Mouse (Mus musculus): ENCODE results near the gene Fahd2a. TPM values are rescaled to one million over a fixed set of nuclear protein-coding genes. Genes with fewer than 3 reads are reported as not detected.

Gene Fahd2a
- polyA plus RNA-seq (2015; fragmentation: Nextera tagmentation; extraction: Ambion mirVana): 14.7 and 16.9 TPM in 2 replicates

DNA sequence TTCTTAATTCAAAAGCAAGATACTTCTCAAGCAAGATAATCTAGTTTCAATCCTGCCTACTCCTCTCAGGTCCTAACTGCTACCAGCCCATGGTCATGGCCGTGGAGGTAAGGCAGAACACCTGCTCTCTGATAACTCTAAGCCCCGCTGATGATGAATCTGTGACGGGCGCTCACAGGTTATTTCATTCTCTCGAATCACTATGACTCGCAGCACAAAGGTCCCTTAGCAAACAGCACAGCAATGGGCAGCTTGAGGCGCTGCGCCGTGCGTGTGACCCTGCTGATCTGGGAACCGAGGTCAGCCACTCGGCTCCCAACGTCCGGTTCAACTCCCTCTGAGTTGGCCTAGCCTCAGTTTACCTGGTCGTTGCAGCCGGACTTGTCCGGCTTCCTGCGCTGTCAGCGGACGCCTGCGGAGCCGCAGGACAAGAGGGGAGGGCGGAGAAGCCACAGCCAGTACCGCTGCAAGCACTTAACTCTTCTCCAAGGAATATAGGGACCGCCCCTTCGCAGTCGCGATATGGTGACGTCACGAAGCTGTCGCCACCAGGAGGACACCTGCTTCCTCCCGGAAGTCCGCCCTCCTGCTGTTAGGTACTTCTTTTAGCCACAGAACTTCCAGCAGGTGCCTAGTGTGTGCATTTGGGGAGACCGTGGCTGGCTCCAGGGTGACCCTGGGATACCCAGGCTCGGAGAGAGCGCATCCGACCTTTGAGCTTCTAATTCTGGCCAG, at the start of gene Fahd2a:
TSS of gene Fahd2a (minus strand) at position 511 of the 735 bp plus-strand sequence.
- no peak for TF ChIP-seq EP300 (IDR thresholded peaks at IDR 0.05; ENCODE audit: low read depth)
- peak; percentile 13; the same call in 1 of the 2 replicates for TF ChIP-seq CTCF (IDR thresholded peaks at IDR 0.05; ENCODE audit: low read depth)
- Histone ChIP-seq H3K4me1 (ENCODE audit: insufficient read depth) (peaks cover 17% of the 10 kb centered on the region), H3K9ac (replicated peaks) (peak within 1 kb of the TSS; percentile 79), H3K27ac (ENCODE audit: low read depth) (peak within 1 kb of the TSS; percentile 70), H3K27me3 (ENCODE audit: insufficient read depth, low read length) (no peaks in the 10 kb centered on the region), H3K9me3 (ENCODE audit: low read length) (no peaks in the 10 kb centered on the region), H3K36me3 (replicated peaks; ENCODE audit: insufficient read depth, low read length) (0 out of 2 replicates have a peak, but pooled peaks cover 5% of the 10 kb centered on the region), H3K4me2 (ENCODE audit: low read depth, low read length) (peak within 1 kb of the TSS; percentile 92), H3K4me3 (ENCODE audit: low read depth, low read length) (peak within 1 kb of the TSS; percentile 87)
- DNase-seq (peak; percentile 93), ATAC-seq (peak; percentile 97)
- 3% methylated on average over 37 of the region's 37 CpGs for WGBS (ENCODE audit: insufficient replicate concordance)

DNA sequence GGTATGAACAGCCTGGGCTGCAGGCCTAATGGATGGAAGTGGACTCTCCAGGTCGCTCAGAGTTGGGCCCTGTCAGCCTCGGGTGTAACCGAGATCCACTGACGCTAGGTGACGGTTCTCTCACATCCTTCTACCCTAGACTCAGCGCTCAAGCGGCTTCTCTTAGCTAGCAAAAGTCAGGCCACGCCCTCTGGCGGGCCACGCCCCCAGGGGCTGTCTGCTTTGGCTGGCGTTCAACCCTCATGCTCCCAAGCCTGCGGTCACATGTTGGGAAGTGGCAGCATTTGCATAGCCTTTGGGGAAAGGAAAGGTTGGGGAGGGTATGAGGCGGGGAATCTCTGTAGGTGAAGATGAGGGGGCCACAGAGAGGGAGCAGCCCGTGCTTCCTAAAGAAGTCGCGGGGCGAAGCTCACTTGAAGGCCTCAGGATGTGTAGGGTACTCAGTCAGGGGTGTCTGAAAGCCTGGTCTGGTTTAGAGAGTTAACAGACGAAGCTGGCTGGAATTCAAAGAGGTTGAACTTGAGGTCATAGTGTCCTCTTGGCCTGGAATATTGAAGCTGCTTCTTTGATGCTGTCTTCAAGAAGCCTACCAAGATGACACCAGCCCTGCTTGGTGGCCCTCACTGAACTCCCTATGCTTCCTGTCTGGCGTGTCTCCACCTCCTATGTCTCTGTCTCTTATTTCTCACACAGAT, 40.3 kb upstream of the Fahd2a start:
- no peaks in the 10 kb centered on the region for H3K9me3 ChIP-seq (ENCODE audit: low read length)
- H3K4me3 ChIP-seq (ENCODE audit: low read depth, low read length): no peak overlapping the region; the same call in 1 of the 2 replicates
- ATAC-seq (peak; percentile 75), DNase-seq (peak; percentile 77)
- WGBS (ENCODE audit: insufficient replicate concordance): 11% methylated on average over 19 of the region's 19 CpGs
- peak overlapping the region; percentile 60 for H3K4me2 ChIP-seq (ENCODE audit: low read depth, low read length)
- peaks cover 61% of the 10 kb centered on the region for H3K27me3 ChIP-seq (ENCODE audit: insufficient read depth, low read length)
- no peak overlapping the region for H3K27ac ChIP-seq (ENCODE audit: low read depth)
- H3K9ac ChIP-seq (replicated peaks): no peak overlapping the region
- H3K36me3 ChIP-seq (replicated peaks; ENCODE audit: insufficient read depth, low read length): no peaks in the 10 kb centered on the region
- peaks cover 9% of the 10 kb centered on the region; the same call in 1 of the 2 replicates for H3K4me1 ChIP-seq (ENCODE audit: insufficient read depth)
- TF ChIP-seq EP300 (IDR thresholded peaks at IDR 0.05; ENCODE audit: low read depth): no peak
- no peak for TF ChIP-seq CTCF (IDR thresholded peaks at IDR 0.05; ENCODE audit: low read depth)

DNA sequence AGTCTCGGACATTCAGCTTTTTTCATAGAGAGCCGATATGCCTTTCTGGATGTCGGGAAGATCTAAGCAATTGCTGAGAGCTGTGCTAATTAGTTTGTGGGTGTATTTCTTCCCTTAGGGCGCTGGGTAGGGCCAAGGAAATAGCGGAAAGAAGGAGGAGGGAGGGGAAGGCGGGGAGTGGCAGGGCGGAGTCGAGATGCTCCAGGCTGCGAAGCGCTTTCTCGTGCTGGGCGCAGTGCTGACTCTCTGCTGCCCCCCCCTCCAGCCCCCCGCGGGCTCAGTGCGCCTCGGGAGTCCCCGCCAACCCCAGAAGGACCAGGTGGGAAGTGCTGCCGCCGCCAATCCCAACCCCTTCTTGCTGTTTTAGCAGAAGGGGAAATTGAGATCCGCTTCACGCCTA, 38.6 kb upstream of the Fahd2a start:
- peaks cover 9% of the 10 kb centered on the region; the same call in 1 of the 2 replicates for H3K4me1 ChIP-seq (ENCODE audit: insufficient read depth)
- no peak overlapping the region for H3K27ac ChIP-seq (ENCODE audit: low read depth)
- 1% methylated on average over 20 of the region's 21 CpGs for WGBS (ENCODE audit: insufficient replicate concordance)
- no peak for TF ChIP-seq EP300 (IDR thresholded peaks at IDR 0.05; ENCODE audit: low read depth)
- DNase-seq (no peak), ATAC-seq (no peak)
- H3K4me2 ChIP-seq (ENCODE audit: low read depth, low read length): peak overlapping the region; percentile 68
- peak overlapping the region; percentile 46 for H3K4me3 ChIP-seq (ENCODE audit: low read depth, low read length)
- H3K9ac ChIP-seq (replicated peaks): no peak overlapping the region
- H3K27me3 ChIP-seq (ENCODE audit: insufficient read depth, low read length): peaks cover 64% of the 10 kb centered on the region
- no peaks in the 10 kb centered on the region for H3K36me3 ChIP-seq (replicated peaks; ENCODE audit: insufficient read depth, low read length)
- no peaks in the 10 kb centered on the region for H3K9me3 ChIP-seq (ENCODE audit: low read length)

DNA sequence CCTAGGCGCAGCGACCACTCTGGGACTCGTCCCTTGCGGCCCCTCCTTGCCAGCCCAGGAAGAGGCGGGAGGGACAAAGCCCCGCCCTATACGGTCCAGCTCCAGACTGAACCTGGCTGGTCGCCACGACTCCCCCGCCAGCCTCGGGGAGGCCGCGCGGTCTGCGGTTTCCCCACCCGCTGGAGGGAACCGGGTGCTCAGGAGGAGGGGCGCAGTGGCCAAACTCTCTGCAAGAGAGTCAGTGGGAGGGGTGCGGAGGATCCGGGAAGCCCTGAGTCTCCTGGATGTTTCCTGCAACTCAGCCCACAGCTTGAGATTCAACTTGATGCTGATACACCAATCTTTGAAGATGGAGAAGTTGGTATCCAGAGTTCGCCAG, 38.2 kb upstream of the Fahd2a start:
- DNase-seq (peak; percentile 39), ATAC-seq (no peak)
- H3K4me1 ChIP-seq (ENCODE audit: insufficient read depth): peaks cover 9% of the 10 kb centered on the region; the same call in 1 of the 2 replicates
- peaks cover 64% of the 10 kb centered on the region for H3K27me3 ChIP-seq (ENCODE audit: insufficient read depth, low read length)
- peak overlapping the region; percentile 46 for H3K4me3 ChIP-seq (ENCODE audit: low read depth, low read length)
- H3K27ac ChIP-seq (ENCODE audit: low read depth): no peak overlapping the region
- WGBS (ENCODE audit: insufficient replicate concordance): under 1% methylated on average over 21 of the region's 21 CpGs
- TF ChIP-seq EP300 (IDR thresholded peaks at IDR 0.05; ENCODE audit: low read depth): no peak
- no peak for TF ChIP-seq CTCF (IDR thresholded peaks at IDR 0.05; ENCODE audit: low read depth)
- peak overlapping the region; percentile 68 for H3K4me2 ChIP-seq (ENCODE audit: low read depth, low read length)
- H3K9me3 ChIP-seq (ENCODE audit: low read length): no peaks in the 10 kb centered on the region
- H3K36me3 ChIP-seq (replicated peaks; ENCODE audit: insufficient read depth, low read length): no peaks in the 10 kb centered on the region
- H3K9ac ChIP-seq (replicated peaks): no peak overlapping the region

DNA sequence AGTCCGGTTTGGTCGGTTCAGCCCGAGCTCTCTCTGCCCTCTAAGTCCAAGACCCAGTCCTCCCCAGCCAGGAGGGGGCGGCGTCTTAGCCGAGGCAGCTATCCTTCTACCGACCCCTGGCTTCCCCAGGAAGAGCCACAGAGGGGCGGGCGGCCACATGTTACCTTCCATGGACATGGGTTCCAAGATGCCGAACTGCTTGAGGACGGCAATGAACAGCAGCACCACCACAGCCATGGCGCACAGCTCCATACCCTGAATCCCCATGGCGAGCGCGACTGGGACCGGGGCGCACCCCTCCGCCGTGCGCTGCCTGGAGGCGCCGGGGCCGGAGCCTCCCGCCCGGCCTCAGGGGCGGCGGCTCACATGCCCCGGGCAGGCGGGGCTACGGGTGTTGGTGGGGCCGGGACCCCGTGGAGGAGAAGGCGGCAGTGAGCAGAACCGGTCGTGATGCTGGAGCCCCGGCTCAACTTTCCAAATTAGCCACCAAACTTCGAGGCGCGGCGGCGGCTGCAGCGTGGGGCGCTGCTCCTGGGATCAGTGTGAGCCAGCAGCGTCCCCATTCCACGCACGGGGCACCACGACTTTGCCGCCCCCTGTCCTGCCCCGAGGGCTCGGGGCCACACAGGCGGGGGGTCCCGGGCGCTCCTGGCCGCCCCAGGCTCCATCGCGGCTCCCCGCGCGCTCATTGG, 37.6 kb upstream of the Fahd2a start:
- peaks cover 64% of the 10 kb centered on the region for H3K27me3 ChIP-seq (ENCODE audit: insufficient read depth, low read length)
- H3K4me2 ChIP-seq (ENCODE audit: low read depth, low read length): peak overlapping the region; percentile 68
- DNase-seq (no peak), ATAC-seq (no peak)
- peaks cover 9% of the 10 kb centered on the region; the same call in 1 of the 2 replicates for H3K4me1 ChIP-seq (ENCODE audit: insufficient read depth)
- WGBS (ENCODE audit: insufficient replicate concordance): under 1% methylated on average over 55 of the region's 59 CpGs
- TF ChIP-seq CTCF (IDR thresholded peaks at IDR 0.05; ENCODE audit: low read depth): no peak
- TF ChIP-seq EP300 (IDR thresholded peaks at IDR 0.05; ENCODE audit: low read depth): no peak
- no peak overlapping the region for H3K9ac ChIP-seq (replicated peaks)
- peak overlapping the region; percentile 46 for H3K4me3 ChIP-seq (ENCODE audit: low read depth, low read length)
- no peaks in the 10 kb centered on the region for H3K36me3 ChIP-seq (replicated peaks; ENCODE audit: insufficient read depth, low read length)
- H3K9me3 ChIP-seq (ENCODE audit: low read length): no peaks in the 10 kb centered on the region
- no peak overlapping the region for H3K27ac ChIP-seq (ENCODE audit: low read depth)

DNA sequence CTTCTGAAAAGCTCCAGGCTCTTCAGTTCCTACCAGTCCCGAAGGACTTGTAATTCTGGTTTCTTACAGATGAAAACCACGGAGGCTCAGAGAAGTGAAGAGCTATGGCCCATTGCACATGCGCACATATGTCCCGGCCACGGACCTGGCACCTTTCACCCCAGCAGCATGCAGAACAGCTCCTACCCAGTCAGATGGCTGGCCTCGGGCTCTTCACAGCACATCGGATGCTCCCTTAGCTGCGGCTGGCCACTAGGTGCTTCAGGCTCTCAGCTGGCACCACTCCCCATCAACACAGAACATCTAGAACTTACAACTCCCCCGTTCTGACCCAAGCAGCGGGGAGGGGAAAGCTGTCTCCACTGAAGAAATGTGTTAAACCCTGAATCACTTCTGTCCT, 35.4 kb upstream of the Fahd2a start:
- DNase-seq (no peak), ATAC-seq (no peak)
- Histone ChIP-seq H3K4me2 (ENCODE audit: low read depth, low read length) (no peak overlapping the region), H3K9me3 (ENCODE audit: low read length) (no peaks in the 10 kb centered on the region), H3K4me1 (ENCODE audit: insufficient read depth) (peaks cover 8% of the 10 kb centered on the region; the same call in 1 of the 2 replicates), H3K27ac (ENCODE audit: low read depth) (no peak overlapping the region), H3K27me3 (ENCODE audit: insufficient read depth, low read length) (peaks cover 55% of the 10 kb centered on the region), H3K4me3 (ENCODE audit: low read depth, low read length) (no peak overlapping the region), H3K9ac (replicated peaks) (no peak overlapping the region), H3K36me3 (replicated peaks; ENCODE audit: insufficient read depth, low read length) (no peaks in the 10 kb centered on the region)
- WGBS (ENCODE audit: insufficient replicate concordance): 65% methylated on average over 10 of the region's 10 CpGs
- TF ChIP-seq EP300 (IDR thresholded peaks at IDR 0.05; ENCODE audit: low read depth) (no peak), CTCF (IDR thresholded peaks at IDR 0.05; ENCODE audit: low read depth) (no peak)
